Mouse (Mus musculus): ENCODE measurements around the gene Papss1.
A peak's percentile ranks its signal among the peaks of the same experiment; 100 is the strongest.

Gene Papss1

GRCm38 (mm10) chr3:131634091-131634490, 69.5 kb downstream of the Papss1 start:
- no peak for DNase-seq (ENCODE audit: low read depth)

DNA sequence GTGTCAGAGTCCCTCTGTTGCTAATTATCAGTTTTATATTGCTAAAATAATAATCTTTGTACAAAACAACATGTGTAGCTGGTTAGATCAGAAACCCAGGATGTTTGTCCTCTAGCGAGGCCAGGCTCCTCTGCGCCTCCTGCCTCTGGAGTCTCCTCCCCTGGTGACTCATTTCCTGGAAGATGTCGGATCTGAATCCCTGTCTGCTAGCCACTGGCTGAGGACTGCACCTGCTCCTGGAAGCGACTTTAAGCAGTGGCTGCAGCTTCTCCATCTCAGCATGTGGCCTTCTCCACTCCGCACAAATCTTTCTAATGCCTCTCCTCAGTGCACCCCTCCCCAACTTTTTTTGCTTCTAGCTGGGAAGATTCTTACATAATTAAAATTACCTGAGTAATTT, 71.6 kb downstream of the Papss1 start:
- DNase-seq (ENCODE audit: low read depth), result peak; percentile 70

DNA sequence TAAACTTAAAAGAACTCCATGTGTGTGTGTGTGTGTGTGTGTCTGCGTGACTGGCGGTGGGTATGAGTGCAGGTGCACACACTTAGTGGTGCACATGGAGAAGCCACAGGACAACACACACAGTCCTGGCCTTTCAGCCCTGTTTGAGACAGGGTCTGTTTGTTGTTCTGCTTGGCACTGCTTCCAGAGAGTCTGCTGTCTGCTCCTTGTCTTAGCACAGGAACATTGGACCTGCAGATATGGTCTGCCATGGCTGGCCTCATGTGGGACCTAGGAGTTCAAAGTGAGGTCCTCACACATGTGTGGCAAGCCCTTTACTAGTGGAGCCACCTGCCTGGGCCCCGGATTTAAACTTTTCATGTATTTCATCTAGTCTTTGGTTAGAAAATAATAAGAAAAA, 72.4 kb downstream of the Papss1 start:
- no peak for DNase-seq (ENCODE audit: low read depth)

DNA sequence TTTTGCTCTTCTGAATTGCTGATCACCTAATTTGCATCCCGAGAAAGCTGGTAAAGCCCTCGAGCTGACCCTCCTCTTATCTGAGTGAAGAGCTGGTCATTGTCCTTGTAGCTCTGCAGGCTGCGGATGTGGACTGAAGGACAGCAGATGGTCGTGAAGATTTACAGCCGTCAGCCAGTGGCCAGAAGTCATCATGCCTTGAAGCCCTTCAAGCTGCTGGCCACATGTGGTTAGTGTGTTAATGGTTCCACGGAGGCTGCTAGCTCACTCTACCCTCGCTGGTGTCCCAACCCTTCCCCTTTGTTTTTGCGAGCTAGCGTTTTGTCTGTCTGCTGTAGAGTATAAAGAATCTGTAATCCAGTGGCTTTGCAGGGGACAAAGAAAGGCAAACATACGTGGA, 73.1 kb downstream of the Papss1 start:
- peak; percentile 53 for DNase-seq (ENCODE audit: low read depth)

- no peak for DNase-seq (ENCODE audit: low read depth)
Observed at GRCm38 (mm10) chr3:131638216-131638615, 73.6 kb downstream of the Papss1 start.

DNA sequence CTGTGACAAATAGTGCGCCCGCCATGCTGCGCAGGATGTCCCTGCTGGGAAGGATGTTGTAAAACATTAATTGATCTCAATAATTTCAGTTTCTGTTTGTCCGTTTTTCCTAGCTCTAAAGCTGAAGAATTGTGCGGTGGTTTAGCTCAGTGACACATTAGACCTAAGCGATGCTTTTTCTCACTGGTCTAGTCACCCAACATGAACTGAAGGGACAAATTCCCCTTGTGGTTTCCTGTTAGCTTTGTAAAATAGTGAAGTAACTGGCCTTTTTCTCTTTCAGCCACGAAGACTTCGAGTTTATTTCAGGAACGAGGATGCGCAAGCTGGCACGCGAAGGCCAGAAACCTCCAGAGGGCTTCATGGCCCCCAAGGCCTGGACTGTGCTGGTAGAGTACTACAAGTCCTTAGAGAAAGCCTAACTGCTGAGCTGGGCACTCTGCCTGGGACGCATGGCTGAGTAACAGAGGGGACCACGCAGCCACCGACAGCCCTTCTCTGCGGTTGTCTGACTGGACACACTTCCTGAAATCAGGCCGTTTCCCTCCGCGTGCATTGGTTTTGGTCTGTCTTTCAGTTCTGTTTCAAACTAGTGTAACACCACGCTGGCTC, 78.2 kb downstream of the Papss1 start:
- DNase-seq (ENCODE audit: low read depth), result peak; percentile 87

GRCm38 (mm10) chr3:131645203-131645602, 80.6 kb downstream of the Papss1 start:
- no peak for DNase-seq (ENCODE audit: low read depth)

DNA sequence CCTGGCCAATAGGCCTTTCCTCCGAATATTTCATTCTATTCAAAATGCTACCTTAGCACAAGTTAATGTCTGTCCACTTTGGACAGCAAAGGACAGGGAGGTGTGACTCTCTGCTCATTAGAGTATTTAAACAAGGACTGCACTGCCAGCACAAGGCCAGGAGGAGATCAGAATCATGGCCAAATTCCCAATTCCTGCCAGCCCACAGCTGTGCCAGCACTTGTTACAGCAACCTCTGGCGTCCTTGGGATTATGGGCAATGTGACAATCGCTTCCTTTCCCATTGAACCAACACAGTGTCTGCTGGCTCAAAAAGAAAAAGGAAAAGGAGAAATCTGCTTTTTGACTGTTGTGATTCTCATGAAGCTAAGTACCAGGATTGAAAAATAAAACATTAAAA, 89.8 kb downstream of the Papss1 start:
- no peak for DNase-seq (ENCODE audit: low read depth)

GRCm38 (mm10) chr3:131656032-131656431, 91.5 kb downstream of the Papss1 start:
- DNase-seq (ENCODE audit: low read depth), result no peak

DNA sequence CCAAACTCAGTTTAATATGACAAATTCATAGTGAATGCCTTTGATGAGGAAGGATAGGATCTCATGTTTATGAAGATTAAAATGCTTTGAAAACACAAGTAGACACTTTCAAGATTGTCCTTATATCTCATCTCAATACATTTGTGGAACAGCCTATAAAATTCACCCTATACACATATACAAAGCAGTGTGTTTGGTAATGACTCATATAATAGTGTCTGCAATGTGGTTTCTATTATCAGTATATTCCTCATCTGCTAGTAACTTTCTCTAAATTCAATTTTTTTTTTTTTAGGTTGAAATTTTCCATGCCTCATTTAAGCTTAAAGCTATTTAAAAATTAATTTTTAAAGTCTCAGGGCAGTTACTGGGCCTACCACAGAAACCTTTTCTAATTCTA, 95.6 kb downstream of the Papss1 start:
- peak; percentile 19 for DNase-seq (ENCODE audit: low read depth)

DNA sequence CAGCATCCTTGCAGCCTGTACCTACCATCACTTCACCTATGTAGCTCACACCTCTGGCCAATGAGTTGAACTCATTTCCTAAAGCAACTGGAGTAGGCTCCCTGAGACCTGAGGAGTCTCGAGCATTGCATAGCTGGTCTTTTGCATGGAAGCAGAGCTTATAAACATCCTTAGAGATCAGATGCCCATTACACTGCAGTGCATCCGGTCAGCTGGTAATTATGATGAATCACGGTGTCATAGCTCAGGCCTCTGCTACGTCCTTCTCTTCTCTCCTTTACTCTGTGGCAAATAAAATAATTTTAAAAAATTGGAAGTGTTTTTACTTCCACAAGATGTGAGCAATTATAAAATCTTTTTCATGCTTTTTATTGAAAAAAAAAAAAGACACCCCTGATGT, 96.1 kb downstream of the Papss1 start:
- no peak for DNase-seq (ENCODE audit: low read depth)

DNA sequence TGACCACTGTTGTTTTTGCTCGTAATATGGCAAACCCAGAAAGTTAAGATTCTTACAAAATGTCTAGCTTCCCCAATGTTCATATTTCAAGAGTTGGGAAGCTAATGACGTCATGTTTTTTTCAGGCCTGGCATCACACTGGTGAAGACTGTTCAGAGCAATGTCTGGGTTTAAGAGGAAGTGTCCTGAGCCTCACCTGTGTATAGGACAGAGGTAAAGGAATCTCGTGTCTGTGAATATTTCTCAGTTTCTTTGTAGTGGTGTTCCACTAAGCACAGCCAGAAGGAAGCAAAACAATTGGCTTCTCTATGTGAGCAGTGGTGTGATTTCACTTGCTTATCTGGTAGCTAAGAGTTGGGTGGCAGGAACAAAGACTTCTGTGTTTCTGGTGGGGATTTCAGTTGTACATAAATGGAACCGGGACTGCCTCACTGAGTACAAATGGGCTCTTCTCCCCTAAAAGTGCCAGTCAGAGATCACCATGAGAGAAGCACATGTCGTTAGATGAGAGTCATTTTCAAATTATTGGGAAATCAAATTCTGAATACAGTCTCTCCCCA, 98.1 kb downstream of the Papss1 start:
- DNase-seq (ENCODE audit: low read depth), result no peak

GRCm38 (mm10) chr3:131669910-131670309, 105.3 kb downstream of the Papss1 start:
- DNase-seq (ENCODE audit: low read depth), result no peak

GRCm38 (mm10) chr3:131686106-131686505, 121.5 kb downstream of the Papss1 start:
- DNase-seq (ENCODE audit: low read depth), result peak; percentile 41

DNA sequence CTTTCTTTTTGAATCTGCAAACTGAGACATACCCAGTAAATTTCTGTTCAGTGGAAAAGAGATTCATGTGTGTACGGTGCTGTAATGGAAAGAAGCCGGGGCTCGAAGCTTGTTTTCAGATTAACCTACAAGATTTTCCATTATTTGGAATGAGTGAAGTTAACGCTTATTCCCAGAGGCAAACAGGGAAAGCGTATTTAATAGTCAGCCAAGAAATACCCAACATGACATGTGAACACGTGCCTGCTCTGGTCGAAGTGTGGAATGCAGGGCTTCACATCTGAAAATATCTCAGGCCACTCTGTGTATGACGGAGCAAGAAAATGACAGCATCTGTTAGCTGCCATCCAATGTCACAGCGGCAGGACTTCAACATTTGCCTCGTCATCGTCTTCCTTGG, 125.4 kb downstream of the Papss1 start:
- no peak for DNase-seq (ENCODE audit: low read depth)

GRCm38 (mm10) chr3:131690543-131690942, 126.0 kb downstream of the Papss1 start:
- no peak for DNase-seq (ENCODE audit: low read depth)

GRCm38 (mm10) chr3:131691202-131691601, 126.6 kb downstream of the Papss1 start:
- no peak for DNase-seq (ENCODE audit: low read depth)
